Mouse (Mus musculus): ENCODE results near the gene Ephb1. TPM values are rescaled to one million over a fixed set of nuclear protein-coding genes. Genes with fewer than 3 reads are reported as not detected.
A peak's percentile ranks its signal among the peaks of the same experiment; 100 is the strongest.

The Ephb1 gene
- polyA plus RNA-seq, 3 experiments from 2014 or later: not detected

GRCm38 (mm10) chr9:101976884-101977465 lies 377.5 kb downstream of the Ephb1 start:
- no peak for ATAC-seq

GRCm38 (mm10) chr9:101972314-101972713 lies 382.2 kb downstream of the Ephb1 start:
- ATAC-seq: peak; percentile 35

- no peak for ATAC-seq
Measured at GRCm38 (mm10) chr9:101971806-101972205, 382.7 kb downstream of the Ephb1 start.

GRCm38 (mm10) chr9:101956228-101956627 lies 398.3 kb downstream of the Ephb1 start:
- no peak for ATAC-seq

GRCm38 (mm10) chr9:101954529-101954928 lies 400.0 kb downstream of the Ephb1 start:
- ATAC-seq: no peak

- ATAC-seq: no peak
Measured at GRCm38 (mm10) chr9:101950101-101950500, 404.4 kb downstream of the Ephb1 start.

- no peak for ATAC-seq
Measured at GRCm38 (mm10) chr9:101945814-101946213, 408.7 kb downstream of the Ephb1 start.

GRCm38 (mm10) chr9:101945326-101945725 lies 409.2 kb downstream of the Ephb1 start:
- ATAC-seq: no peak

- ATAC-seq: no peak
Measured at GRCm38 (mm10) chr9:101942058-101942669, 412.3 kb downstream of the Ephb1 start.

GRCm38 (mm10) chr9:101940182-101940581 lies 414.3 kb downstream of the Ephb1 start:
- no peak for ATAC-seq

GRCm38 (mm10) chr9:101939006-101939405 lies 415.5 kb downstream of the Ephb1 start:
- ATAC-seq: no peak

GRCm38 (mm10) chr9:101938066-101938465 lies 416.4 kb downstream of the Ephb1 start:
- no peak for ATAC-seq

- ATAC-seq: no peak
Measured at GRCm38 (mm10) chr9:101934887-101935286, 419.6 kb downstream of the Ephb1 start.

GRCm38 (mm10) chr9:101933946-101934573 lies 420.4 kb downstream of the Ephb1 start:
- ATAC-seq: no peak

- no peak for ATAC-seq
Measured at GRCm38 (mm10) chr9:101924829-101925228, 429.7 kb downstream of the Ephb1 start.

GRCm38 (mm10) chr9:101922846-101923245 lies 431.6 kb downstream of the Ephb1 start:
- ATAC-seq: no peak

- ATAC-seq: no peak
Measured at GRCm38 (mm10) chr9:101919324-101919723, 435.2 kb downstream of the Ephb1 start.

GRCm38 (mm10) chr9:101918771-101919170 lies 435.7 kb downstream of the Ephb1 start:
- no peak for ATAC-seq

- ATAC-seq: no peak
Measured at GRCm38 (mm10) chr9:101915082-101915481, 439.4 kb downstream of the Ephb1 start.

- ATAC-seq: no peak
Measured at GRCm38 (mm10) chr9:101911176-101911866, 443.2 kb downstream of the Ephb1 start.

- ATAC-seq: no peak
Measured at GRCm38 (mm10) chr9:101909491-101909890, 445.0 kb downstream of the Ephb1 start.

GRCm38 (mm10) chr9:101908849-101909248 lies 445.6 kb downstream of the Ephb1 start:
- ATAC-seq: no peak

GRCm38 (mm10) chr9:101907747-101908255 lies 446.7 kb downstream of the Ephb1 start:
- ATAC-seq: no peak
